In the genomic region with DNA sequence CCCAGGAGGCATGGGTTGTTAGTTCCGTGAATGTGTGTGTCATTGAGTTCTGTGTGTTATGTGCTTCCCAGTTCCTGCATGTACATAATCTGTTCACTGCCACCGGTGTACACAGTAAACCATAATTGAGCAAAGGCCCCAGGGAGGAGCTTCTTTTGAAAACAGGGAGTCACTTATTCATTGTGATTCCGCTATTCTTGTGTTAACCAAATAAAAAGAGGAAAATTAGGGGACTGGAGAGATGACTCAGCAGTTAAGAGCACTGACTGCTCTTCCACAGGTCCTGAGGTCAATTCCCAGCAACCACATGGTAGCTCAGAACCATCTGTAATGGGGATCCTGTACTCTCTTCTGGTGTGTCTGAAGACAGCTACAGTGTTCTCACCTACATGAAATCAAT, we compare ENCODE assay signal across 24 mouse cellular contexts. TPM values are rescaled to one million over a fixed set of nuclear protein-coding genes. Genes with fewer than 3 reads are reported as not detected.
"Had no signal": no experiment of that assay in that cellular context is flagged by ENCODE, and none has a peak within 500 bp of the region (broad histone marks: within the 10 kb centered on the region; RNA-seq: fewer than 3 reads in every experiment).

No protein-coding gene starts in this region.

- H3K9ac ChIP-seq: liver, postnatal 0 days; lung, embryonic 15.5 days; midbrain, embryonic 13.5 days; midbrain, embryonic 15.5 days; neural tube, embryonic 13.5 days; neural tube, embryonic 15.5 days had no signal

- H3K27ac ChIP-seq: lung, embryonic 15.5 days; macrophage; midbrain, embryonic 10.5 days; midbrain, embryonic 13.5 days; midbrain, embryonic 15.5 days; neural tube, embryonic 13.5 days; neural tube, embryonic 15.5 days had no signal

- DNase-seq: liver, postnatal 0 days; lung, adult 2 months; lung, postnatal 14 days; lung, postnatal 36 days; retina, postnatal 1 day; right cerebral cortex, adult 18-20 months; right cerebral cortex, postnatal 25 days; right cerebral cortex, postnatal 4 days; spleen, adult 18-20 months; thymus, adult 18-20 months; thymus, postnatal 14 days; thymus, postnatal 36 days had no signal

- H3K4me2 ChIP-seq: lung, embryonic 15.5 days; midbrain, embryonic 13.5 days; midbrain, embryonic 15.5 days; neural tube, embryonic 13.5 days; neural tube, embryonic 15.5 days had no signal

- H3K4me1 ChIP-seq: lung, embryonic 15.5 days; midbrain, embryonic 13.5 days; midbrain, embryonic 15.5 days; neural tube, embryonic 13.5 days; neural tube, embryonic 15.5 days had no signal

- H3K4me3 ChIP-seq: lung, embryonic 15.5 days; midbrain, embryonic 10.5 days; midbrain, embryonic 13.5 days; midbrain, embryonic 15.5 days; myocyte; neural tube, embryonic 13.5 days; neural tube, embryonic 15.5 days had no signal

- H3K27me3 ChIP-seq: lung, embryonic 15.5 days; midbrain, embryonic 13.5 days; midbrain, embryonic 15.5 days; neural tube, embryonic 13.5 days; neural tube, embryonic 15.5 days had no signal

- H3K36me3 ChIP-seq: lung, embryonic 15.5 days; midbrain, embryonic 15.5 days had no signal

- H3K9me3 ChIP-seq: lung, embryonic 15.5 days; midbrain, embryonic 10.5 days; midbrain, embryonic 13.5 days; midbrain, embryonic 15.5 days; neural tube, embryonic 13.5 days; neural tube, embryonic 15.5 days had no signal

- ATAC-seq: liver, postnatal 0 days; lung, postnatal 0 days; midbrain, embryonic 13.5 days; midbrain, embryonic 15.5 days had no signal

RNA-seq across cellular contexts. Expression of a gene that starts 32.3 kb away (rescaled TPM):
- total RNA-seq: megakaryocyte, adult 5-6 weeks had no signal
- polyA plus RNA-seq: liver, postnatal 0 days; lung, embryonic 15.5 days; macrophage; stomach, embryonic 14.5 days had no signal

RNA-seq across cellular contexts. Expression of a gene that starts 50.8 kb away (rescaled TPM):
- total RNA-seq: megakaryocyte, adult 5-6 weeks had no signal
- polyA plus RNA-seq: lung, adult 2 months; small intestine, adult 2 months had no signal
